Mouse (Mus musculus): ENCODE measurements around the gene Cypt12. TPM values are rescaled to one million over a fixed set of nuclear protein-coding genes. Genes with fewer than 3 reads are reported as not detected.

The Cypt12 gene
- not detected in 2 replicates for total RNA-seq (2014; rRNA removed)
- not detected in 2 replicates for polyA plus RNA-seq (2015; fragmentation: Nextera tagmentation; extraction: Ambion mirVana)

- H3K36me3 ChIP-seq (ENCODE audit: insufficient read depth), result no peaks in the 10 kb centered on the region
- no peak within 1 kb of the TSS for H3K9ac ChIP-seq
- H3K27ac ChIP-seq (ENCODE audit: low read depth, low read length), result no peak within 1 kb of the TSS
- H3K4me1 ChIP-seq (ENCODE audit: insufficient read depth), result no peaks in the 10 kb centered on the region
- DNase-seq (no peak), ATAC-seq (no peak)
- WGBS, result 96% methylated on average over 13 of the region's 13 CpGs
- no peaks in the 10 kb centered on the region for H3K27me3 ChIP-seq (ENCODE audit: insufficient read depth, low read length)
- no peaks in the 10 kb centered on the region for H3K9me3 ChIP-seq (ENCODE audit: low read length)
- H3K4me2 ChIP-seq (ENCODE audit: low read depth), result no peak within 1 kb of the TSS
- no peak within 1 kb of the TSS for H3K4me3 ChIP-seq (ENCODE audit: low read depth, low read length)
- TF ChIP-seq CTCF (IDR thresholded peaks at IDR 0.05; ENCODE audit: low read depth), result no peak
Measured at GRCm38 (mm10) chr3:17948299-17948698, at the start of gene Cypt12. Gene Cypt12 (plus strand): TSS chr3:17948410.

DNA sequence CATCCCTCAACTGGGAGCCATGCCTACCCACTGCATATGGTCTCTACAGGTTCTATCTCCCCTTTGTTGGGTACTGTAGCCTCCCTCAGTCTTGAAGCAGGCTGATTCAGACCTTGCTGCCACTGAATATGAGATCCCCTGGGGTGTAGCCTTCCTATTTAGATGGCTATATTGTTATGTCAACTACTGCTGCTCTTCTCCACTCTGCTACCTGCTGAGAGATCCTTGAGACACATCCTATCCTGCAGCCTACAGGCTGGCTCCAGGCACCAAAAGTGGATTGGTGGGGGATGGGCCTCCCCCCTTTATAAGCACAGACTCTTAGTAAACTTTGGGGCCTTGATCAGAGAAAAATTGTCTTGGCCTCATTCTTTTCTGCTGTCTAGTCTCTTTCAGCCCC is 34.4 kb upstream of the Cypt12 start:
- no peak for DNase-seq
- no peak overlapping the region for H3K4me2 ChIP-seq (ENCODE audit: low read depth)
- H3K4me3 ChIP-seq (ENCODE audit: low read depth, low read length), result no peak overlapping the region
- H3K9me3 ChIP-seq (ENCODE audit: low read length), result no peaks in the 10 kb centered on the region
- H3K36me3 ChIP-seq (ENCODE audit: insufficient read depth), result no peaks in the 10 kb centered on the region
- no peak for ATAC-seq
- H3K27me3 ChIP-seq (ENCODE audit: insufficient read depth, low read length), result no peaks in the 10 kb centered on the region
- no peaks in the 10 kb centered on the region for H3K4me1 ChIP-seq (ENCODE audit: insufficient read depth)
- TF ChIP-seq CTCF (IDR thresholded peaks at IDR 0.05; ENCODE audit: low read depth), result no peak
- H3K9ac ChIP-seq, result no peak overlapping the region
- H3K27ac ChIP-seq (ENCODE audit: low read depth, low read length), result no peak overlapping the region

- Histone ChIP-seq H3K36me3 (ENCODE audit: insufficient read depth) (no peaks in the 10 kb centered on the region), H3K4me2 (ENCODE audit: low read depth) (no peak overlapping the region), H3K4me3 (ENCODE audit: low read depth, low read length) (no peak overlapping the region), H3K9ac (no peak overlapping the region), H3K27me3 (ENCODE audit: insufficient read depth, low read length) (no peaks in the 10 kb centered on the region), H3K27ac (ENCODE audit: low read depth, low read length) (no peak overlapping the region), H3K9me3 (ENCODE audit: low read length) (no peaks in the 10 kb centered on the region), H3K4me1 (ENCODE audit: insufficient read depth) (no peaks in the 10 kb centered on the region)
- no peak for DNase-seq
- no peak for ATAC-seq
- TF ChIP-seq CTCF (IDR thresholded peaks at IDR 0.05; ENCODE audit: low read depth), result no peak
- 26% methylated on average over 2 of the region's 2 CpGs for WGBS
Measured at GRCm38 (mm10) chr3:17940206-17940605, 8.0 kb upstream of the Cypt12 start.

Data from forebrain, postnatal 0 days (tissue).